ENCODE assay signal across 11 mouse cellular contexts in genomic region chr5:149716329-149716690, GRCm38 (mm10).
"Had no signal": no experiment of that assay in that cellular context is flagged by ENCODE, and none has a peak within 500 bp of the region (broad histone marks: within the 10 kb centered on the region; RNA-seq: fewer than 3 reads in every experiment).

No protein-coding gene starts in this region.

- H3K27ac ChIP-seq: liver, embryonic 13.5 days; lung, embryonic 15.5 days; midbrain, embryonic 12.5 days; stomach, postnatal 0 days had no signal

- H3K36me3 ChIP-seq: liver, embryonic 13.5 days; lung, embryonic 15.5 days; midbrain, embryonic 12.5 days had no signal

- H3K27me3 ChIP-seq: liver, embryonic 13.5 days; lung, embryonic 15.5 days; midbrain, embryonic 12.5 days had no signal

- ATAC-seq: liver, postnatal 0 days had no signal

- H3K4me1 ChIP-seq: liver, embryonic 13.5 days; lung, embryonic 15.5 days had no signal

- H3K4me2 ChIP-seq: liver, embryonic 13.5 days; lung, embryonic 15.5 days; midbrain, embryonic 12.5 days had no signal

- DNase-seq: kidney, postnatal 10 days; kidney, postnatal 4 days; layer of hippocampus, postnatal 36 days; liver; liver, embryonic 13.5 days; liver, postnatal 0 days; thymus, postnatal 4 days had no signal

- H3K9me3 ChIP-seq: liver, embryonic 13.5 days; lung, embryonic 15.5 days; midbrain, embryonic 12.5 days had no signal

- H3K4me3 ChIP-seq: layer of hippocampus, adult 2 months; liver, embryonic 13.5 days; lung, embryonic 15.5 days; midbrain, embryonic 12.5 days had no signal

- H3K9ac ChIP-seq: liver, embryonic 13.5 days; liver, postnatal 0 days; lung, embryonic 15.5 days; midbrain, embryonic 12.5 days had no signal
